ENCODE assay signal across 8 mouse cellular contexts in the genomic region with DNA sequence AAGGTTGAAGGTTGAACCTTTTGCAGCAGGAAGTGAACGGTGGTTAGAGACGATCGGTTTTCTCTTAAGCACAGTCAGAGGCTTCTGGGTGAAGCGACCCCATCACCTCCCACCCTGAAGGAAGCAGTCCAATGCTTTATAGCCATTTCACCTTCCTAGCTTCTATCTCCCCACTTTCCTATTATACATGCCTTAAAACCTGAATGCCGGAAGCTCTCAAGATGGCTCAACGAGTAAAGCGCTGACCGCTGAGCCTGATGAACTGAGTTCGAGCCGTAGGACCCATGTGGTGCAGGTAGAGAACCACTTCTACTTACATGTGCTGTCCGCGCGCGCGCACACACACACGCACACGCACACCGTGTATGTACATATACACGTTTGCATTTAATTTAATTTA. TPM values are rescaled to one million over a fixed set of nuclear protein-coding genes. Genes with fewer than 3 reads are reported as not detected.
DNase-seq lines count a peak whose midpoint lies in the region; ATAC-seq lines count a peak whose summit lies in the region.

No protein-coding gene starts in this region.

- ATAC-seq in heart, embryonic 12.5 days (ENCODE audit: insufficient number of reproducible peaks, low FRiP score) = no peak
- ATAC-seq in hindbrain, embryonic 15.5 days (ENCODE audit: low FRiP score, low read depth) = no peak
- ATAC-seq in midbrain, embryonic 15.5 days (replicated peaks) = peak; percentile 59; the same call in 1 of the 2 replicates

- peak overlapping the region; percentile 66 for H3K4me2 ChIP-seq in heart, embryonic 12.5 days
- peak overlapping the region; percentile 49 for H3K4me2 ChIP-seq in hindbrain, embryonic 15.5 days
- H3K4me2 ChIP-seq in midbrain, embryonic 15.5 days = peak overlapping the region; percentile 23

- H3K4me1 ChIP-seq in heart, embryonic 12.5 days (replicated peaks) = no peaks in the 10 kb centered on the region
- peaks cover 25% of the 10 kb centered on the region for H3K4me1 ChIP-seq in hindbrain, embryonic 15.5 days (replicated peaks)
- H3K4me1 ChIP-seq in midbrain, embryonic 15.5 days = peaks cover 22% of the 10 kb centered on the region

- WGBS in heart, embryonic 12.5 days = 20% methylated on average over 19 of the region's 19 CpGs
- 30% methylated on average over 19 of the region's 19 CpGs for WGBS in hindbrain, embryonic 15.5 days
- WGBS in midbrain, embryonic 15.5 days = 29% methylated on average over 19 of the region's 19 CpGs

- H3K9ac ChIP-seq in heart, embryonic 12.5 days = no peak overlapping the region
- H3K9ac ChIP-seq in hindbrain, embryonic 15.5 days = no peak overlapping the region
- H3K9ac ChIP-seq in midbrain, embryonic 15.5 days = no peak overlapping the region

- no peaks in the 10 kb centered on the region for H3K36me3 ChIP-seq in heart, embryonic 12.5 days
- H3K36me3 ChIP-seq in hindbrain, embryonic 15.5 days = no peaks in the 10 kb centered on the region
- H3K36me3 ChIP-seq in midbrain, embryonic 15.5 days (replicated peaks) = no peaks in the 10 kb centered on the region

- no peak for DNase-seq in heart, adult 8-10 months (ENCODE audit: low spot score)
- peak; percentile 39 for DNase-seq in ZHBTc4 (ENCODE audit: low read depth, low spot score)
- DNase-seq in layer of hippocampus, postnatal 25 days (ENCODE audit: extremely low spot score in 1 of 2, low spot score in 1 of 2) = no peak
- DNase-seq in kidney, adult 18-20 months = no peak
- no peak for DNase-seq in lung, postnatal 4 days

- H3K4me3 ChIP-seq in heart, embryonic 12.5 days = peak overlapping the region; percentile 35
- H3K4me3 ChIP-seq in hindbrain, embryonic 15.5 days = peak overlapping the region; percentile 17
- 0 out of 2 replicates have a peak overlapping the region, but pooled peaks have one; percentile 6 for H3K4me3 ChIP-seq in midbrain, embryonic 15.5 days

- no peaks in the 10 kb centered on the region for H3K9me3 ChIP-seq in heart, embryonic 12.5 days (replicated peaks)
- no peaks in the 10 kb centered on the region for H3K9me3 ChIP-seq in hindbrain, embryonic 15.5 days
- H3K9me3 ChIP-seq in midbrain, embryonic 15.5 days = no peaks in the 10 kb centered on the region

- H3K27me3 ChIP-seq in heart, embryonic 12.5 days (replicated peaks) = 0 out of 2 replicates have a peak, but pooled peaks cover 5% of the 10 kb centered on the region
- peaks cover 3% of the 10 kb centered on the region; the same call in 1 of the 2 replicates for H3K27me3 ChIP-seq in hindbrain, embryonic 15.5 days
- H3K27me3 ChIP-seq in midbrain, embryonic 15.5 days (replicated peaks) = 0 out of 2 replicates have a peak, but pooled peaks cover 6% of the 10 kb centered on the region

- H3K27ac ChIP-seq in heart, embryonic 12.5 days (ENCODE audit: poor library complexity, severe bottlenecking) = no peak overlapping the region
- H3K27ac ChIP-seq in hindbrain, embryonic 15.5 days (replicated peaks) = 0 out of 2 replicates have a peak overlapping the region, but pooled peaks have one; percentile 20
- H3K27ac ChIP-seq in midbrain, embryonic 15.5 days = no peak overlapping the region

RNA-seq across cellular contexts. Expression of a gene that starts 35.4 kb away (rescaled TPM):
- 12.2 and 12.4 TPM in 2 replicates for polyA plus RNA-seq in heart, embryonic 12.5 days (2016; fragmentation: Nextera tagmentation; extraction: Ambion mirVana)
- 1 to 10 TPM; 6.7 to 7.8 (median 6.9) TPM for total RNA-seq in heart, adult 8-10 months (2022)
- 8.5 TPM in 2 replicates for polyA plus RNA-seq in hindbrain, embryonic 15.5 days (2015; fragmentation: Nextera tagmentation; extraction: Ambion mirVana)
- 8.0 and 8.1 TPM in 2 replicates for polyA plus RNA-seq in midbrain, embryonic 15.5 days (2015; fragmentation: Nextera tagmentation; extraction: Ambion mirVana)
- total RNA-seq in layer of hippocampus, postnatal 25 days (2021) = 10 to 100 TPM; 21.9 to 22.0 TPM
